Mouse (Mus musculus): ENCODE measurements at regions not wholly inside any gene's neighbourhood (a gene's known extent, or its start where the extent isn't known, plus 50 kb on each side); places are given as distances from the start of the nearest gene placed in this dataset.

GRCm38 (mm10) chr16:66023397-66023796, 208.3 kb downstream of the Vgll3 start:
- WGBS = 34% methylated on average over 2 of the region's 2 CpGs
- H3K36me3 ChIP-seq (ENCODE audit: control insufficient read depth, insufficient read depth) = no peaks in the 10 kb centered on the region
- no peaks in the 10 kb centered on the region for H3K27me3 ChIP-seq (replicated peaks; ENCODE audit: control insufficient read depth, insufficient read depth, low read length)
- no peak overlapping the region for H3K27ac ChIP-seq (ENCODE audit: low read depth, low read length)
- ATAC-seq = peak; percentile 78
- H3K4me3 ChIP-seq (ENCODE audit: low read depth, low read length) = no peak overlapping the region
- H3K4me2 ChIP-seq (replicated peaks; ENCODE audit: low read depth) = no peak overlapping the region
- H3K9me3 ChIP-seq (ENCODE audit: control insufficient read depth) = no peaks in the 10 kb centered on the region
- H3K9ac ChIP-seq (ENCODE audit: low read depth, low read length) = no peak overlapping the region
- TF ChIP-seq CTCF (IDR thresholded peaks at IDR 0.05; ENCODE audit: low read depth) = no peak
- no peaks in the 10 kb centered on the region for H3K4me1 ChIP-seq (replicated peaks; ENCODE audit: control insufficient read depth, insufficient read depth, low read length)
